Mouse (Mus musculus) liver, adult (tissue): ENCODE data around the gene Phlpp1.

ENCODE experiments used
- GATA4 ChIP-seq: IDR thresholded peaks from 2 replicates; pipeline ENCODE4 v1.6.1; 2014; ENCODE audit warnings: mild to moderate bottlenecking, low read length; ENCODE audit not compliant: insufficient replicate concordance

Gene Phlpp1

GRCm38 (mm10) chr1:106203942-106204341, 32.4 kb downstream of the Phlpp1 start:
- TF ChIP-seq GATA4 = no peak

- TF ChIP-seq GATA4 = no peak
These were observed 32.8 kb downstream of the Phlpp1 start for GRCm38 (mm10) chr1:106204350-106204749.

- no peak for TF ChIP-seq GATA4
These were observed 37.0 kb downstream of the Phlpp1 start for GRCm38 (mm10) chr1:106208581-106208980.

GRCm38 (mm10) chr1:106210461-106210860, 38.9 kb downstream of the Phlpp1 start:
- no peak for TF ChIP-seq GATA4

GRCm38 (mm10) chr1:106211146-106211545, 39.6 kb downstream of the Phlpp1 start:
- TF ChIP-seq GATA4 = no peak

- no peak for TF ChIP-seq GATA4
These were observed 48.9 kb downstream of the Phlpp1 start for GRCm38 (mm10) chr1:106220431-106220830.

- no peak for TF ChIP-seq GATA4
These were observed 49.8 kb downstream of the Phlpp1 start for GRCm38 (mm10) chr1:106221371-106221770.

GRCm38 (mm10) chr1:106221964-106222363, 50.4 kb downstream of the Phlpp1 start:
- TF ChIP-seq GATA4 = no peak

GRCm38 (mm10) chr1:106226613-106227012, 55.1 kb downstream of the Phlpp1 start:
- TF ChIP-seq GATA4 = no peak

- TF ChIP-seq GATA4 = no peak
These were observed 58.8 kb downstream of the Phlpp1 start for GRCm38 (mm10) chr1:106230313-106230712.

GRCm38 (mm10) chr1:106231345-106231744, 59.8 kb downstream of the Phlpp1 start:
- no peak for TF ChIP-seq GATA4

- no peak for TF ChIP-seq GATA4
These were observed 60.4 kb downstream of the Phlpp1 start for GRCm38 (mm10) chr1:106231805-106232459.

- TF ChIP-seq GATA4 = no peak
These were observed 60.9 kb downstream of the Phlpp1 start for GRCm38 (mm10) chr1:106232460-106232850.

- no peak for TF ChIP-seq GATA4
These were observed 65.4 kb downstream of the Phlpp1 start for GRCm38 (mm10) chr1:106236986-106237385.

GRCm38 (mm10) chr1:106240116-106240685, 68.6 kb downstream of the Phlpp1 start:
- TF ChIP-seq GATA4 = no peak

- TF ChIP-seq GATA4 = no peak
These were observed 69.5 kb downstream of the Phlpp1 start for GRCm38 (mm10) chr1:106241059-106241458.

- TF ChIP-seq GATA4 = no peak
These were observed 70.6 kb downstream of the Phlpp1 start for GRCm38 (mm10) chr1:106242129-106242528.
